Mouse (Mus musculus): ENCODE data around the gene Rsrc1.

Gene Rsrc1

GRCm38 (mm10) chr3:67374360-67374778 is 393.2 kb downstream of the Rsrc1 start:
- DNase-seq: no peak

GRCm38 (mm10) chr3:67375063-67375462 is 393.9 kb downstream of the Rsrc1 start, which contains the start of gene Gm17402:
TSS of gene Gm17402 (minus strand) at chr3:67375163.
- DNase-seq: no peak

- DNase-seq: no peak
Measured at GRCm38 (mm10) chr3:67378215-67378614, 397.0 kb downstream of the Rsrc1 start.
